Mouse (Mus musculus) naive thymus-derived CD4-positive, alpha-beta T cell, adult 2 months (primary cell): ENCODE measurements around the gene Ttc41.

Experiments used
- DNase-seq: peaks from one replicate; pipeline ENCODE4 v3.0.0-alpha.2; 2011; ENCODE audit warnings: low read depth

The Ttc41 gene

GRCm38 (mm10) chr10:86755816-86756502, 50.3 kb downstream of the Ttc41 start:
- DNase-seq, result no peak

DNA sequence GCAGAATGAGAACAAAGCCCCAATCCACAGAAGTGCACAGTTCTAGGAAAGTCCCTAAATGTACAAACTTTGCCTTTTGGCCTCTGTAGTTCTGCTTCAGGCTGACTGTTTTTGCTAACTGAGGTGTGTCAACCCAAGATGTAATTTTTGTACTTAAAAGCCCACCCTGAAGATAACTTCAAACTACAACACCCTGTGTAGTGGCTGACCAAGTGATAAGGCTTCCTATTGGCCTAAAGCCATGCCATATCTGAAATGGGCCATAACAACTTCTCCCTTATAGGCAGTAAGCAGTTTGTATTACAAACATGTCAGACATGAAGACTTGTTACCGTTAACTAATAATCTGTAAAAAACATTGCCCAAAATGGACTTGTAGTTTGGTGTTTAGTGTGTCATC, 52.1 kb downstream of the Ttc41 start:
- DNase-seq, result no peak

DNA sequence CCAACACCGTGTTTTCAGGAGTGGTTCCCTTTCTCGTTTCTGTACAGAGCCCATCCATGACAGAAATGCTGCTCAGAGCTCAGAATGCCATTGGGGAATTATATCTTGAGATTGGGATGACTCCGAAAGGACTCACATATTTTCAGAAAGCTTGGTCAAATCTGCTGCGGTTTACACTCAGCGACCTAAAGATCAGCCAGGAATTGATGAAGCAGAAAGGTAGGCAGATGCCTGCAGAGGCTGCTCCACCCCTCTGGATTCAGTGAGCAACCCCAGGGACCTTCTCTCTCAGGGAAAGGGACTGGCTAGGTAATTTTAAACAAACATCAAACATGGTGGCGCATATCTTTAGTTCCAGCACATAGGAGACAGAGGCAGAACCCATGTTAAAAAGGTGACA, 52.6 kb downstream of the Ttc41 start:
- no peak for DNase-seq

- DNase-seq, result no peak
These were observed 55.6 kb downstream of the Ttc41 start for GRCm38 (mm10) chr10:86761236-86761635.

DNA sequence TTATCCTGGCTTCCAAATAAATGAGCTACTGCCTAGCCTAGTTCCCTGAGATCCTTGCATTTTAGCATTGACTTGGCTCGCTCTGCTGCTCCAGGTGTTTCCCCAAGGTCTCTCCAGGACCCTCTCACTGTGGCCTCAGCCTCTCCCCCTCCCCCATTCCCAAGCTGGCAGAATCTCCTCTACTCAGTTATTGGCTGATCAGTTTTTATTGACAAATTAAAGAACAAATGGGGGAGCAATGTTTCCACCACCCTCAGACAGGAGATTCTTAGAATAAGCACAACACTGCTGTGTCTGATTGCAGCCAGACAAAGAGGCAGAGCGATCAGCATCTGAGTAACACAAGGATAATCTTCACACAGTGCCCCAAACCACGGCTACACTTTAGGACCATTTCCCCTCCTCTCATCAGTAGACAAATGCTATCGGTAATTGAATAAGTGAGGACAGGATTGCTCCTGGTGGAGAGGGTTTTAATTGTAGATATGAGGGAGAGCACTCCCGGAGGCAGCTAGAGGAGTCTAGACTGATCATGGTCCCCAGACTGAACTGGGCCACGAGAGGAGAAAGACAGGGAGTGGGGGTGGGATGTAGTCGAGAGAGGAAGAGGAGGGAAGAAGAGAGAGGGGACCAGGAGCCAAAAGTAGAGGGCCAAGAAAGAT, 56.2 kb downstream of the Ttc41 start:
- no peak for DNase-seq

DNA sequence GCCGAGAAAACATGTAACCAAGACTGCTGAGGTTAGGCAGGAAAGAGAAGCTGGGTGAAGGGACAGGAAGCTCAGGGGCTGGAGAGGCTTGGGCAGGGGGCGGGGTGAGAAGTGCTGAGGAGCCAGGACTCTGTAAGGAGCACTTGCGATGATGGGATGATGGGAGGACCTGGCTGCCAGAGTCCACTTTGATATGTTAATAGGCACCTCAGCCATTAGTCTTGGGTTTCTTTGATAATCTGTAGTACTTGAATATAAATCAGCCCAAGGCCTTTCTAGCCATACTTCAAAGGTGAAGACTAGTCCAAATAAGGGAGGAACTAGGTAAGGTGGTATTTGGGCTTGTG, 56.7 kb downstream of the Ttc41 start:
- DNase-seq, result no peak

DNA sequence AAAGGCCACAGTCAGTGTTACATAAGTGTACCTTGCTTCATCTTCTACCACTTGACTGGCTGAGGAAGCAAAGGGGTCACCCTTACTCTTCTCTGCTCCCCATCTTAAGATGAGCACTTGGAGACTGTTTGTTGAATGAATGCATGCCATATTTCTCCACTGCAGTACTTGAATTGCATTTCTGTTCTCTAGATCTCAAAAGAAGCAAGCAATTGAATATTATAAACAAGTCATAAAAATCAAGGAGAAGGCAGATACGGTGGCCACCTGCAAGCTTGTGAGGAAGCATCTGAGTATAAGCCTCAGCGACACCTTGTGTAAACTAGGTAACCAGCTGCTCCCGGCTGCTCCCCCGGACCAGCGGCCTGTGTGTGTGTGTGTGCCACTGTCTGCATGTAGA, 58.1 kb downstream of the Ttc41 start, which contains the start of gene Gm49358:
Gm49358 (plus strand) TSS at position 301 of the 400 bp plus-strand sequence.
- DNase-seq, result no peak

DNA sequence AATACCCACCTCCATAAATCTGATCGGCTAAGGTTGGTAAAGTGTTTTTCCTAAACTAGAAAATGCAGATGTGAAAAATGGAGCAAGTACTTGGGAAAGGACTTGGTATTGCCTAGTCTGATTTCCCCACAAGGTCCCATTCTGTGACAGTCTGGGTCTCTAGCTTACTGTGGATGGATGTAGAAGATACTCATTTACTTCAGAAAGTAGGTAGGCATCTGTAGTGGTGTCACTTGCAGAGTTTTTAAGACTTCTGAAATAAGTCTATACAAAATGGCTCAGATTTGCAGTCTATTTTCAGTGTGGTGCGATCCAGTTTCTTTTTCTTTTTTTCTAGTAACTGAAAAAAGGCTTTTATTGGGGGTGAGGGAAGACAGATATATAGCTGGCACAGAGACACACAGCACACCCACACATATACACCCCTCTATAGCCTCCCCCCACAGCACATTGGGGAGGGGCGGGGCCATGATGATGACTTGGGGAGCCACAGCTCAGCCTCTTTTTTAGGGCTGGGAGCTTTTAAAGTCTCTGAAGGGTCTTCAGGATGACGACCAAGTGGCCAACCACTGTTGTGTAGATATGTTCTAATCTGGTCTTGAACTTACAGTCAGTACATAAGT, 59.8 kb downstream of the Ttc41 start:
- DNase-seq, result no peak

- DNase-seq, result no peak
These were observed 63.6 kb downstream of the Ttc41 start for GRCm38 (mm10) chr10:86769216-86769615.

- no peak for DNase-seq
These were observed 64.2 kb downstream of the Ttc41 start for GRCm38 (mm10) chr10:86769797-86770196.

DNA sequence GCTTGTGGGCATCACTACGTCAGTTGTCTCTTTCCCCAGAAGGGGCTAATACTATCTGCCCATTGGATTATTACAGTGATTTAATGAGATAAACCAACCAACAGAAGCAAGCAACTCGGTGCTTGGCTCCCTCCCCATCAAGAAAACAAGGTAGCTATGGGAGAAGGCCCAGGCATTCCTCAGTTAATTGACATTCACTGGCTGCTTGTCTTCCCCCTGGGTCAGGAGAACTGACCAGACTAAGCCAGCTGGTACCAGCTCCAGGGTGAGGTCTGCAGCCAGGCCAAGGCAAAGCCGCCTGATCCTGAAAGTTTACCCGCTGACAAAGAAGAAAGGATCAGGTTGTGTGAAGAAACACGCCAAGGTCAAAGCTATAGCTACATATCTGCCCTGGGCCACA, 66.1 kb downstream of the Ttc41 start:
- DNase-seq, result no peak

DNA sequence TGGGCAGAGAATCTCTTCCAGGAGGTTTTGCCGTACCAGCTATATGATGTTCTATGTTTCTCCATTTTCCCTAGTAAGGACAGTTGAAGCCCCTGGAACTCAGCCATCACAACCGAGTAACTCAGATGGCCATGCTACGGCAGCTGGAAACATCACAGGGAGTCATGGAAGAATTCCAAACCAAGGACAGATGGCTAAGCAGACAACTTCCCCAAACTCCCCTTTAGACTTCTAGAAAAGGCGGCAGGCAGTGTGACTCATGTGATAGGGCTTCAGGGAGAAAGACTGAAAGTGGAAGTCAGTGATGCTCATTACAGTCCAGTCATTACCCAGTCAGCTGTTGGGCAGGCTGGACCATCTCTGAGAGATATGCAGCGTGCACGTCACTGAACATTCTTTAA, 66.6 kb downstream of the Ttc41 start:
- DNase-seq, result no peak

DNA sequence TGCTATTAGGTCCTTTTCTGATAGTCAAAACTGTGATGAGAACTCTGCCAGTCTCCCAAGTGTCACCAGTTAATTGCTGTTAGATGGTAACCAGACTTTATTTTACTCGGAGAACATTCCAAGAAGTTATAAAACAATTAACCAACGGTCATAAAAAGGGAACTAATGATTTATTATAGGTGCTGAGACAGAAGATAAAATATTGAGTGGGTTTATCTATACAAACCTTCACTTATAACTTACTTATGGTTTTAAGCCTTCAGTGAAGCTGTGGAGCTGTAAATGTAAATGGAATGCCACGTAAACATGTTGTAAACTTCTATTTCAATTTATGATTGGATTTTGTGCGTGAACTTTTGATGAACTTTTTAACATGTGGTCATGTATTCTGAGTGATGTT, 67.7 kb downstream of the Ttc41 start:
- DNase-seq, result no peak

DNA sequence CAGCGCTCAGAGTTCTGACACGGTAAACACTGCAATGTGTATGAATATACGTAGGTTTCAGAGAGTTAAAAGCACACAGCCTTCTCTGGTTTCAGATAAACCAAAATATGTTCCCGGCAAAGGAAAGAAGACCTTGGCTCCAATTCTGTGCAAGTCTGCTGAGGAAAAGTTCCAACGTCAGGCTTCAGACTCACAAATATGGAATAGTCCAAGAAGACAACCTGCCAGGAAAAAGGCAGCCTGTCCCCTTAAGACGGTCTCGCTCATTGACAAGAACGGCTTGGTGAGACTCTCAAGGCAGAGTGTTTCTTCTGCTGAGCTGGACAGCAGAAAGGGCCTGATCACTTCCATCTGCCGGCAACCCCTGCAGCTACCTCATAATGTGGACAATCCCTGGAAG, 70.7 kb downstream of the Ttc41 start:
- DNase-seq, result no peak

- DNase-seq, result no peak
These were observed 72.2 kb downstream of the Ttc41 start for GRCm38 (mm10) chr10:86777614-86778319.

GRCm38 (mm10) chr10:86778398-86779116, 72.9 kb downstream of the Ttc41 start, which contains the start of gene Nt5dc3:
TSS of gene Nt5dc3 (plus strand) at chr10:86779005.
- DNase-seq, result peak; percentile 98

- DNase-seq, result no peak
These were observed 73.6 kb downstream of the Ttc41 start for GRCm38 (mm10) chr10:86779117-86779755.

DNA sequence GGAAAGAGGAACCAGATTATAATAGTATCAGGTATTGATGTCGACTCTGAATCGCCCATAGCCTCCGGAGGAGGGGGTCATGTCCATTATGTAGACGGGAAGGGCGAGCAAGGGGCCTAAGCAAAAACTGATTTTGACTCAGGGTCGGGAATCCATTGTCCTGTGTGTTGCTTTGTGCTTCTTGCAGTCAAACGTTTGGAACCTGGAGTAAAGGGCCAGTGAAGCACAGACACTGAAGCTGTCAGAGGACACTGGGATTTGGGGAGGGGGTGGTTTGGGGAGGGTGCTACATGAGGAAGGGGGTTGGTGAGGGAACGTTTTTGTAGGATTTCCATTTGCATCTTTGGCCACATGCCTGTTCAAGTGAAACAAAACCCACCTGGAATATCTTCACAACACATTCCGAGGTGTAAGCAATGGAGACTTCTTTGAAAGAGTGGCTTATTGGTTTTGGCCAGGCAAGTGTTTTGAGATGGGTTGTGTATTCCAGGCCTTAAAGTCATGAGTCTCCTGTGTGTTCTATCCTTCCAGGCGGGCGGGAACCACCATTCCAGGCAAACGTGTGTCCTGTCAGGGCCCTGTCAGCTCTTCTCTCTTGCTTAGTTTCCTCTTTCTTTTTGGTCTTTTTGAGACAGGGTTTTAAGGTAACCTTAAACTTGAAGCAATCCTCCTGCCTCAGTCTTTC, 74.3 kb downstream of the Ttc41 start:
- no peak for DNase-seq

DNA sequence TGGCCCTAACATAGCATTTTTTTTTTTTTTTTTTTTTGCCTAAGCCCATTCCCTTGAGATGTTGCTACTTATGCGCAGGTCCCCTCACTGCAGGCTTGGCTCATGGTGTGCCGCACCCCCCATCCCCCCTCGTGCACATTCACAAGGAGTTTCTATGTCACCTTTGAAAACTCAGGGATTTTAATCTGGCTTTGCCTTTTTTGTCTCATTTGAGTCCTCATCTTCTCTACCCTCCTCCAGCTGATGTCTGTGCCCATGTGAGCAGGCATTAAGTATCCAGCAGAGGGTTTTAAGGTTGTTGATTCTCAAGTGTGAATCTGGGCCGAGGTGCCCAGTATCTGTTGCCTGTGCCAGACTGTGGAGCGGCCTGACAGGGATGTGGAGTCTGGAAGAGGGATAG, 76.0 kb downstream of the Ttc41 start:
- DNase-seq, result no peak

DNA sequence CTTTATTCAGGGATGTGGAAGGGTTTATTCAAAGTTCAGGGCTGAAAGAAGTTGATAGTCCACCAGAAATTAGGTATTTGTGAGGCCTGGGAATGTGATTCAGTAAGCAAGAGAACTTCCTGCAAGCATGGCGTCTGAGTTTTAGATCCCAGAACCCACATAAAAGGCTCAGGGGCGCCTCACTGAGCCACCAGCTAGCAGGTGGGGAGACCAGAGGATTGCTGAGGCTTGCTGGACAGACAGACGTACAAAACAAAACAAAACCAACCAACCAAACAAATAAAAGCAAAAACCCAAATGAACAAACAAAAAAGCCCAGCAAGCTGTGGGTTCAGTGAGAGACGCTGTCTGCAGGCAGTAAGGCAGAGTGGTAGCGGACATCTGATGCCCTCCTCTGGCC, 77.0 kb downstream of the Ttc41 start:
- DNase-seq, result no peak

DNA sequence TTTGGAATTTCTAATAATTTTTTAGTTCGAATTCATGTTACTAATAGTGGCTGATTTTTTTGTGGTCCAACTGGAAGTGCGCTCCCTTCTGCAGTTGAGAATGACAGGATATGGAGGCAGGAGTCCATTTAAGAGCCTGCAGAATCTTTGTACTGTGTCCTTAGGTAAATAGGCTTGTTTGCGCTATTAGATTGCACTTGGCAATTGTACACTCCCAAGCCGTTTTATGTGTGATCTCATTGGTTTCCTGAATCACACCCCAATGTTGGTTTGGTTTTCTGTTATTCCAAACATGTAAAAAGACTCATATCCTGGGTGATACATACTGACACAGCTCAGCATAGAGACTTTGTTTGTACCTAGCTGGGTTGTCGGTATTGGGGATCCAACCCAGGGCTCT, 78.0 kb downstream of the Ttc41 start:
- DNase-seq, result no peak
